In genomic region chr4:82555673-82556171, GRCm38 (mm10) we compare ENCODE assay signal across 11 mouse cellular contexts.
DNase-seq lines count a peak whose midpoint lies in the region; ATAC-seq and TF ChIP-seq lines count a peak whose summit lies in the region.
"Had no signal": no experiment of that assay in that cellular context is flagged by ENCODE, and none has a peak within 500 bp of the region (broad histone marks: within the 10 kb centered on the region; RNA-seq: fewer than 3 reads in every experiment).

No protein-coding gene starts in this region.

- H3ac ChIP-seq in myocyte (ENCODE audit: control insufficient read depth, insufficient read length): no peak overlapping the region

- TF ChIP-seq POLR2A in heart, adult 2 months (IDR thresholded peaks at IDR 0.05; ENCODE audit: insufficient read depth, low read depth, low read length): no peak
- TF ChIP-seq POLR2A in myocyte (IDR thresholded peaks at IDR 0.05; ENCODE audit: insufficient read length, low read depth): no peak

- H3K27me3 ChIP-seq in heart, postnatal 0 days (ENCODE audit: control insufficient read depth, insufficient read depth, low read length): no peaks in the 10 kb centered on the region
- H3K27me3 ChIP-seq in heart, adult 2 months (ENCODE audit: control insufficient read depth, insufficient read depth, low read length): no peaks in the 10 kb centered on the region
- no peaks in the 10 kb centered on the region for H3K27me3 ChIP-seq in lung, postnatal 0 days (replicated peaks; ENCODE audit: insufficient read depth, low read length)
- H3K27me3 ChIP-seq in myocyte (ENCODE audit: control insufficient read depth, insufficient read depth, insufficient read length): no peaks in the 10 kb centered on the region
- H3K27me3 ChIP-seq: midbrain, embryonic 12.5 days had no signal

- no peaks in the 10 kb centered on the region for H3K79me2 ChIP-seq in heart, adult 2 months (replicated peaks; ENCODE audit: control insufficient read depth, insufficient read depth, low read length)
- no peaks in the 10 kb centered on the region for H3K79me2 ChIP-seq in myocyte (ENCODE audit: control insufficient read depth, insufficient read depth)

- intact Hi-C loops in heart, adult 2 months (cut with DNase I): no loop called here

- no peak for TF ChIP-seq CTCF in heart, postnatal 0 days (IDR thresholded peaks at IDR 0.05; ENCODE audit: low read depth)
- TF ChIP-seq CTCF in heart, adult 2 months (IDR thresholded peaks at IDR 0.05): no peak
- TF ChIP-seq CTCF in lung, postnatal 0 days (IDR thresholded peaks at IDR 0.05): no peak

- no peaks in the 10 kb centered on the region for H3K9me3 ChIP-seq in heart, postnatal 0 days (replicated peaks; ENCODE audit: control insufficient read depth, low read length)
- H3K9me3 ChIP-seq in lung, postnatal 0 days (ENCODE audit: low read length): no peaks in the 10 kb centered on the region
- H3K9me3 ChIP-seq: kidney, embryonic 15.5 days; midbrain, embryonic 12.5 days had no signal

- no peak overlapping the region for H3K4me3 ChIP-seq in heart, postnatal 0 days (ENCODE audit: low read depth, low read length)
- no peak overlapping the region for H3K4me3 ChIP-seq in heart, adult 2 months
- no peak overlapping the region for H3K4me3 ChIP-seq in lung, postnatal 0 days (ENCODE audit: low read depth, low read length)
- no peak overlapping the region for H3K4me3 ChIP-seq in myocyte
- H3K4me3 ChIP-seq: kidney, embryonic 15.5 days; midbrain, embryonic 12.5 days had no signal

- TF ChIP-seq EP300 in heart, postnatal 0 days (IDR thresholded peaks at IDR 0.05; ENCODE audit: low read depth): no peak
- TF ChIP-seq EP300 in heart, adult 2 months (IDR thresholded peaks at IDR 0.05; ENCODE audit: insufficient read depth, low read depth, low read length): no peak
- no peak for TF ChIP-seq EP300 in lung, postnatal 0 days (IDR thresholded peaks at IDR 0.05)

- no peaks in the 10 kb centered on the region for H3K36me3 ChIP-seq in heart, postnatal 0 days (replicated peaks; ENCODE audit: control insufficient read depth, insufficient read depth, low read length)
- H3K36me3 ChIP-seq in heart, adult 2 months (ENCODE audit: control insufficient read depth, insufficient read depth, low read length): no peaks in the 10 kb centered on the region
- H3K36me3 ChIP-seq in lung, postnatal 0 days (ENCODE audit: insufficient read depth, low read length): no peaks in the 10 kb centered on the region
- no peaks in the 10 kb centered on the region for H3K36me3 ChIP-seq in myocyte (ENCODE audit: control insufficient read depth, insufficient read depth)
- H3K36me3 ChIP-seq: kidney, embryonic 15.5 days; midbrain, embryonic 12.5 days had no signal

- WGBS in heart, postnatal 0 days: 48% methylated on average over 16 of the region's 16 CpGs
- WGBS in heart, adult 2 months: 61% methylated on average over 16 of the region's 16 CpGs
- WGBS in lung, postnatal 0 days: 57% methylated on average over 16 of the region's 16 CpGs

- no peak for DNase-seq in heart, postnatal 0 days (ENCODE audit: low spot score)
- no peak for DNase-seq in heart, adult 2 months
- no peak for DNase-seq in lung, postnatal 0 days (ENCODE audit: low spot score)
- DNase-seq in lung, postnatal 25 days (ENCODE audit: low spot score): no peak
- peak; percentile 76 for DNase-seq in fibroblast of lung, adult 2 months (ENCODE audit: low read depth)
- DNase-seq in urinary bladder, postnatal 36 days (ENCODE audit: low spot score in 2 of 2): no peak
- DNase-seq: embryo, embryonic 11 days had no signal

- H3K27ac ChIP-seq in heart, postnatal 0 days (ENCODE audit: low read depth): peak overlapping the region; percentile 22
- no peak overlapping the region; the same call in 1 of the 2 replicates for H3K27ac ChIP-seq in heart, adult 2 months
- no peak overlapping the region for H3K27ac ChIP-seq in lung, postnatal 0 days (ENCODE audit: low read length)
- H3K27ac ChIP-seq: kidney, embryonic 15.5 days; midbrain, embryonic 12.5 days had no signal

- ATAC-seq in heart, postnatal 0 days (ENCODE audit: insufficient read depth, low read depth): no peak
- no peak for ATAC-seq in lung, postnatal 0 days
- ATAC-seq in granulocyte monocyte progenitor cell, adult 5-6 weeks (replicated peaks; ENCODE audit: poor library complexity, severe bottlenecking): no peak

- peaks cover 10% of the 10 kb centered on the region; the same call in 1 of the 2 replicates for H3K4me1 ChIP-seq in heart, postnatal 0 days (ENCODE audit: control insufficient read depth, insufficient read depth)
- no peaks in the 10 kb centered on the region for H3K4me1 ChIP-seq in heart, adult 2 months (ENCODE audit: control insufficient read depth, insufficient read depth, low read length)
- no peaks in the 10 kb centered on the region for H3K4me1 ChIP-seq in lung, postnatal 0 days (ENCODE audit: insufficient read depth, low read depth, low read length)
- H3K4me1 ChIP-seq: midbrain, embryonic 12.5 days had no signal

- no peak overlapping the region for H3K9ac ChIP-seq in heart, postnatal 0 days (replicated peaks; ENCODE audit: low read depth, low read length)
- no peak overlapping the region for H3K9ac ChIP-seq in heart, adult 2 months (ENCODE audit: low read depth, low read length)
- no peak overlapping the region for H3K9ac ChIP-seq in lung, postnatal 0 days (replicated peaks; ENCODE audit: low read depth)
- H3K9ac ChIP-seq: kidney, embryonic 15.5 days; midbrain, embryonic 12.5 days had no signal

- H3K4me2 ChIP-seq in heart, postnatal 0 days (ENCODE audit: low read depth, low read length): peak overlapping the region; percentile 14; the same call in 1 of the 2 replicates
- H3K4me2 ChIP-seq in lung, postnatal 0 days (replicated peaks; ENCODE audit: low read depth, low read length): peak overlapping the region; percentile 32; the same call in 1 of the 2 replicates
- peak overlapping the region; percentile 64 for H3K4me2 ChIP-seq in myocyte (ENCODE audit: low read depth)
- H3K4me2 ChIP-seq: kidney, embryonic 15.5 days; midbrain, embryonic 12.5 days had no signal

TF ChIP-seq in myocyte, 11 proteins besides CTCF, POLR2A, EP300 and RAD21:
- no peak for TF ChIP-seq CEBPB (IDR thresholded peaks at IDR 0.05; ENCODE audit: insufficient read depth, poor library complexity, severe bottlenecking)
- no peak for TF ChIP-seq REST (IDR thresholded peaks at IDR 0.05; ENCODE audit: insufficient read depth, insufficient read length)
- TF ChIP-seq POLR2AphosphoS2 (IDR thresholded peaks at IDR 0.05; ENCODE audit: insufficient read length, low read depth): no peak
- no peak for TF ChIP-seq TCF12 (IDR thresholded peaks at IDR 0.05; ENCODE audit: insufficient read depth, poor library complexity, severe bottlenecking)
- no peak for TF ChIP-seq USF1 (IDR thresholded peaks at IDR 0.05; ENCODE audit: low read depth)
- peak in 1 of 3 experiments; percentile 4 for TF ChIP-seq MYOD1 (IDR thresholded peaks at IDR 0.05; ENCODE audit: control insufficient read depth in 1 of 3, insufficient read length in 2 of 3, low read depth in 2 of 3)
- no peak for TF ChIP-seq MAX (IDR thresholded peaks at IDR 0.05; ENCODE audit: low read depth)
- TF ChIP-seq E2F4 (IDR thresholded peaks at IDR 0.05; ENCODE audit: insufficient read depth): no peak

Comparison
In these comparisons a context has a peak if more than half of its experiments do, and no peak if none do; other contexts are left out.
1. H3K4me2 ChIP-seq: peak in every context shown above with its lines; median percentile 64 in myocyte; 32 in lung, postnatal 0 days; 14 in heart, postnatal 0 days.